Mouse (Mus musculus) lung, embryonic 15.5 days (tissue): ENCODE measurements around the gene Fam162b. TPM values are rescaled to one million over a fixed set of nuclear protein-coding genes. Genes with fewer than 3 reads are reported as not detected.

Experiments
- ATAC-seq: fragments of 200-750 bp; cut with Nextera tagmentation; 2 replicates; pipeline ENCODE4 v1.8.0; 2017; ENCODE audit warnings: moderate number of reproducible peaks, borderline replicate concordance; ENCODE audit not compliant: low FRiP score, low TSS enrichment; ENCODE audit errors: extremely low read depth
- H3K27ac ChIP-seq: fragments of 300-500 bp; sonication (generic); 2 replicates; pipeline ENCODE4 v1.5.1; 2015; ENCODE audit warnings: moderate library complexity, mild to moderate bottlenecking, inconsistent platforms
- H3K27me3 ChIP-seq: fragments of 300-500 bp; sonication (generic); 2 replicates; pipeline ENCODE4 v1.6.1; 2015; ENCODE audit warnings: inconsistent platforms
- H3K36me3 ChIP-seq: fragments of 300-500 bp; sonication (generic); 2 replicates; pipeline ENCODE4 v1.6.1; 2015; ENCODE audit warnings: inconsistent platforms
- H3K4me1 ChIP-seq: fragments of 300-500 bp; sonication (generic); 2 replicates; pipeline ENCODE4 v1.6.1; 2015; ENCODE audit warnings: inconsistent platforms
- H3K4me2 ChIP-seq: fragments of 300-500 bp; sonication (generic); 2 replicates; pipeline ENCODE4 v1.6.1; 2015; ENCODE audit warnings: inconsistent platforms, mild to moderate bottlenecking, moderate library complexity
- H3K4me3 ChIP-seq: fragments of 300-500 bp; sonication (generic); 2 replicates; pipeline ENCODE4 v1.5.1; 2015; ENCODE audit warnings: mild to moderate bottlenecking, inconsistent platforms
- H3K9ac ChIP-seq: fragments of 300-500 bp; sonication (generic); 2 replicates; pipeline ENCODE4 v1.6.1; 2015; ENCODE audit warnings: inconsistent platforms
- H3K9me3 ChIP-seq: fragments of 300-500 bp; sonication (generic); 2 replicates; pipeline ENCODE4 v1.6.1; 2016; ENCODE audit warnings: inconsistent platforms
- WGBS: fragments of 180-500 bp; shearing (Covaris S2); methylation state at CpG from one replicate; pipeline ENCODE4 v1.1.7; 2015; 5-methylcytosine and 5-hydroxymethylcytosine counted together
- polyA plus RNA-seq: library from polyadenylated mRNA; unstranded; fragments of >200 nt; fragmentation: Nextera tagmentation; extraction: Ambion mirVana; gene quantifications from 2 replicates; pipeline ENCODE4 v1.2.1, GENCODE M21; 2015

The Fam162b gene
- polyA plus RNA-seq, result 49.9 and 53.3 TPM in 2 replicates

- no peaks in the 10 kb centered on the region for H3K9me3 ChIP-seq
- H3K36me3 ChIP-seq, result no peaks in the 10 kb centered on the region
- peak; percentile 84; the same call in 1 of the 2 replicates for ATAC-seq
- peak within 1 kb of the TSS; percentile 33 for H3K4me3 ChIP-seq
- peaks cover 3% of the 10 kb centered on the region; the same call in 1 of the 2 replicates for H3K27me3 ChIP-seq
- WGBS, result 2% methylated on average over 19 of the region's 19 CpGs
- H3K4me2 ChIP-seq, result peak within 1 kb of the TSS; percentile 61
- H3K4me1 ChIP-seq, result peaks cover 3% of the 10 kb centered on the region; the same call in 1 of the 2 replicates
- H3K9ac ChIP-seq, result 0 out of 2 replicates have a peak within 1 kb of the TSS, but pooled peaks have one; percentile 20
- H3K27ac ChIP-seq, result peak within 1 kb of the TSS; percentile 47; the same call in 1 of the 2 replicates
Measured at GRCm38 (mm10) chr10:51590139-51590574, at the start of gene Fam162b. TSS of gene Fam162b (minus strand) at chr10:51590517.

- Histone ChIP-seq H3K27me3 (no peaks in the 10 kb centered on the region), H3K9me3 (no peaks in the 10 kb centered on the region), H3K9ac (no peak within 1 kb of the TSS), H3K4me3 (no peak within 1 kb of the TSS), H3K4me1 (no peaks in the 10 kb centered on the region), H3K36me3 (no peaks in the 10 kb centered on the region), H3K4me2 (no peak within 1 kb of the TSS), H3K27ac (peak within 1 kb of the TSS; percentile 82)
- peak; percentile 88; the same call in 1 of the 2 replicates for ATAC-seq
- WGBS, result 15% methylated on average over 8 of the region's 8 CpGs
Measured at GRCm38 (mm10) chr10:51631411-51632136, 41.3 kb upstream of the Fam162b start, which contains the start of gene Gprc6a. TSS of gene Gprc6a (minus strand) at chr10:51631461.

GRCm38 (mm10) chr10:51621193-51621592 is 30.9 kb upstream of the Fam162b start:
- Histone ChIP-seq H3K4me3 (no peak overlapping the region), H3K36me3 (no peaks in the 10 kb centered on the region), H3K4me1 (no peaks in the 10 kb centered on the region), H3K27ac (no peak overlapping the region), H3K9me3 (no peaks in the 10 kb centered on the region), H3K27me3 (no peaks in the 10 kb centered on the region), H3K9ac (no peak overlapping the region), H3K4me2 (no peak overlapping the region)
- 77% methylated on average over 3 of the region's 3 CpGs for WGBS
- ATAC-seq, result no peak

GRCm38 (mm10) chr10:51620126-51620525 is 29.8 kb upstream of the Fam162b start:
- Histone ChIP-seq H3K4me3 (no peak overlapping the region), H3K4me2 (no peak overlapping the region), H3K9me3 (no peaks in the 10 kb centered on the region), H3K9ac (no peak overlapping the region), H3K27me3 (no peaks in the 10 kb centered on the region), H3K4me1 (no peaks in the 10 kb centered on the region), H3K27ac (no peak overlapping the region), H3K36me3 (no peaks in the 10 kb centered on the region)
- no peak for ATAC-seq
- WGBS, result 55% methylated on average over 7 of the region's 7 CpGs

- H3K4me3 ChIP-seq, result no peak overlapping the region
- no peaks in the 10 kb centered on the region for H3K4me1 ChIP-seq
- no peaks in the 10 kb centered on the region for H3K9me3 ChIP-seq
- no peak overlapping the region for H3K4me2 ChIP-seq
- no peak overlapping the region for H3K27ac ChIP-seq
- ATAC-seq, result no peak
- no peaks in the 10 kb centered on the region for H3K36me3 ChIP-seq
- 72% methylated on average over 2 of the region's 2 CpGs for WGBS
- H3K27me3 ChIP-seq, result no peaks in the 10 kb centered on the region
- no peak overlapping the region for H3K9ac ChIP-seq
Measured at GRCm38 (mm10) chr10:51618538-51618937, 28.2 kb upstream of the Fam162b start.

- WGBS, result 62% methylated on average over 11 of the region's 11 CpGs
- no peak for ATAC-seq
Measured at GRCm38 (mm10) chr10:51614826-51615590, 24.7 kb upstream of the Fam162b start.

GRCm38 (mm10) chr10:51613421-51613820 is 23.1 kb upstream of the Fam162b start:
- Histone ChIP-seq H3K27ac (no peak overlapping the region), H3K4me2 (no peak overlapping the region), H3K9ac (no peak overlapping the region), H3K27me3 (no peaks in the 10 kb centered on the region), H3K36me3 (no peaks in the 10 kb centered on the region), H3K9me3 (no peaks in the 10 kb centered on the region), H3K4me1 (0 out of 2 replicates have a peak, but pooled peaks cover 5% of the 10 kb centered on the region), H3K4me3 (no peak overlapping the region)
- no peak for ATAC-seq
- WGBS, result 41% methylated on average over 3 of the region's 3 CpGs

More at GRCm38 (mm10) chr10:51614826-51615590, 24.7 kb upstream of the Fam162b start:
- Histone ChIP-seq H3K9ac (no peak overlapping the region), H3K27ac (no peak overlapping the region), H3K27me3 (no peaks in the 10 kb centered on the region), H3K4me1 (0 out of 2 replicates have a peak, but pooled peaks cover 5% of the 10 kb centered on the region), H3K4me3 (no peak overlapping the region), H3K4me2 (no peak overlapping the region), H3K36me3 (no peaks in the 10 kb centered on the region), H3K9me3 (no peaks in the 10 kb centered on the region)

- no peak overlapping the region for H3K4me3 ChIP-seq
- no peak overlapping the region for H3K9ac ChIP-seq
- H3K27me3 ChIP-seq, result no peaks in the 10 kb centered on the region
- 0 out of 2 replicates have a peak, but pooled peaks cover 5% of the 10 kb centered on the region for H3K4me1 ChIP-seq
- H3K9me3 ChIP-seq, result no peaks in the 10 kb centered on the region
- no peak overlapping the region for H3K27ac ChIP-seq
- 23% methylated on average over 9 of the region's 9 CpGs for WGBS
- no peak for ATAC-seq
- H3K4me2 ChIP-seq, result no peak overlapping the region
- H3K36me3 ChIP-seq, result no peaks in the 10 kb centered on the region
Measured at GRCm38 (mm10) chr10:51611969-51612682, 21.8 kb upstream of the Fam162b start.

GRCm38 (mm10) chr10:51609741-51610425 is 19.6 kb upstream of the Fam162b start:
- Histone ChIP-seq H3K9me3 (no peaks in the 10 kb centered on the region), H3K36me3 (no peaks in the 10 kb centered on the region), H3K27me3 (no peaks in the 10 kb centered on the region), H3K4me2 (no peak overlapping the region), H3K9ac (no peak overlapping the region), H3K4me1 (0 out of 2 replicates have a peak, but pooled peaks cover 5% of the 10 kb centered on the region), H3K4me3 (no peak overlapping the region), H3K27ac (no peak overlapping the region)
- WGBS, result 46% methylated on average over 4 of the region's 4 CpGs
- ATAC-seq, result no peak

GRCm38 (mm10) chr10:51596928-51597635 is 6.8 kb upstream of the Fam162b start:
- H3K9me3 ChIP-seq, result no peaks in the 10 kb centered on the region
- ATAC-seq, result no peak

More at GRCm38 (mm10) chr10:51596928-51597635, 6.8 kb upstream of the Fam162b start:
- Histone ChIP-seq H3K27me3 (no peaks in the 10 kb centered on the region), H3K36me3 (no peaks in the 10 kb centered on the region), H3K4me1 (no peaks in the 10 kb centered on the region), H3K4me2 (no peak overlapping the region), H3K4me3 (no peak overlapping the region), H3K9ac (no peak overlapping the region), H3K27ac (no peak overlapping the region)
- 70% methylated on average over 9 of the region's 9 CpGs for WGBS
